8 mouse cellular contexts compared by ENCODE assay signal in genomic region chr10:45000873-45001859, GRCm38 (mm10).
DNase-seq lines count a peak whose midpoint lies in the region; ATAC-seq lines count a peak whose summit lies in the region.

No protein-coding gene starts in this region.

- no peaks in the 10 kb centered on the region for H3K9me3 ChIP-seq in limb, embryonic 13.5 days
- H3K9me3 ChIP-seq in midbrain, embryonic 12.5 days: no peaks in the 10 kb centered on the region

- H3K27ac ChIP-seq in limb, embryonic 13.5 days: no peak overlapping the region
- H3K27ac ChIP-seq in midbrain, embryonic 12.5 days (replicated peaks): peak overlapping the region; percentile 63; the same call in 1 of the 2 replicates

- H3K9ac ChIP-seq in limb, embryonic 13.5 days: no peak overlapping the region
- H3K9ac ChIP-seq in midbrain, embryonic 12.5 days (replicated peaks): peak overlapping the region; percentile 62; the same call in 1 of the 2 replicates

- peaks cover 32% of the 10 kb centered on the region for H3K4me1 ChIP-seq in limb, embryonic 13.5 days
- peaks cover 32% of the 10 kb centered on the region for H3K4me1 ChIP-seq in midbrain, embryonic 12.5 days

- DNase-seq in urinary bladder, adult 18-20 months (ENCODE audit: low spot score in 2 of 2): peak; percentile 20 to 44
- DNase-seq in urinary bladder, postnatal 10 days (ENCODE audit: low spot score): no peak
- peak; percentile 82 to 87 for DNase-seq in cerebellum, postnatal 10 days
- peak; percentile 33 to 69 for DNase-seq in frontal cortex, postnatal 36 days (ENCODE audit: low spot score in 2 of 2)
- peak; percentile 47 for DNase-seq in kidney, adult 11 months
- DNase-seq in spleen, postnatal 36 days (ENCODE audit: low spot score in 2 of 2): peak; percentile 15 to 54

- WGBS in limb, embryonic 13.5 days: 42% methylated on average over 12 of the region's 12 CpGs
- WGBS in midbrain, embryonic 12.5 days: 49% methylated on average over 12 of the region's 12 CpGs

- peak overlapping the region; percentile 32 for H3K4me3 ChIP-seq in limb, embryonic 13.5 days
- peak overlapping the region; percentile 39 for H3K4me3 ChIP-seq in midbrain, embryonic 12.5 days

- H3K27me3 ChIP-seq in limb, embryonic 13.5 days: peaks cover 3% of the 10 kb centered on the region
- H3K27me3 ChIP-seq in midbrain, embryonic 12.5 days: no peaks in the 10 kb centered on the region

- ATAC-seq in limb, embryonic 13.5 days (ENCODE audit: low FRiP score, low read depth): no peak
- ATAC-seq in midbrain, embryonic 12.5 days (ENCODE audit: low FRiP score, low read depth): peak; percentile 34; the same call in 1 of the 2 replicates

- H3K4me2 ChIP-seq in limb, embryonic 13.5 days (replicated peaks): peak overlapping the region; percentile 60
- peak overlapping the region; percentile 67 for H3K4me2 ChIP-seq in midbrain, embryonic 12.5 days (replicated peaks)

- H3K36me3 ChIP-seq in limb, embryonic 13.5 days: no peaks in the 10 kb centered on the region
- no peaks in the 10 kb centered on the region for H3K36me3 ChIP-seq in midbrain, embryonic 12.5 days
